Mouse (Mus musculus) G1E (cell line): ENCODE results near the gene Apom.

Source experiments
- CTCF ChIP-seq: IDR thresholded peaks from 2 replicates; pipeline ENCODE4 v1.5.1; 2012; ENCODE audit warnings: low read depth, low read length, inconsistent platforms, mixed read lengths
- GATA1 ChIP-seq: IDR thresholded peaks from 2 replicates; pipeline ENCODE4 v1.6.1; 2012; ENCODE audit warnings: borderline replicate concordance, low read length, inconsistent platforms, mixed read lengths
- GATA2 ChIP-seq: IDR thresholded peaks from 2 replicates; pipeline ENCODE4 v1.6.1; 2012; ENCODE audit warnings: low read depth, low read length, inconsistent platforms, borderline replicate concordance
- POLR2AphosphoS5 ChIP-seq: IDR thresholded peaks from 2 replicates; pipeline ENCODE4 v1.6.1; 2012; ENCODE audit warnings: low read depth, low read length, inconsistent platforms; ENCODE audit not compliant: insufficient replicate concordance

GRCm38 (mm10) chr17:35157254-35157653 lies 25.4 kb upstream of the Apom start:
- TF ChIP-seq CTCF (no peak), GATA1 (no peak), GATA2 (no peak), POLR2AphosphoS5 (no peak)
